Mouse (Mus musculus) embryo, embryonic 10.5 days (tissue): ENCODE measurements around the gene Fat1.
"Not testable (repeated sequence)": the region's sequence is repeated elsewhere in the genome, so short reads cannot be mapped to it uniquely, and the experiment has no call there.

Experiments used
- DNase-seq: peaks from one replicate; pipeline ENCODE4 v3.0.0-alpha.2; 2015; ENCODE audit warnings: low spot score

The Fat1 gene

DNA sequence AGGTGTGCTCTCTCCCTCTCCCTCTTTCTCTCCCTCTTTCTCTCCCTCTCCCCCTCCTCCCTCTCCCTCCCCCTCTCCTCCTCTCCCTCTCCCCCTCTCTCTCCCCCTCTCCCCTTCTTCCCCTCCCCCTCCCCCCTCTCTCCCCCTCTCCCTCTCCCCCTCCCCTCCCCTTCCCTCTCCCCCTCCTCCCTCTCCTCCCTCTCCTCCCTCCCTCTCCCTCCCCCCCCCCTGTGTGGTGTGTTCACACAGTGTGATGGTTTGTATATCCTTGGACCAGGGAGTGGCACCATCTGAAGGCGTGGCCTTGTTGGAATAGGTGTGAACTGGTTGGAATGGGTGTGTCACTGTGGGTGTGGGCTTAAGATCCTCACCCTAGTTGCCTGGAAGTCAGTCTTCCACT lies 130.1 kb downstream of the Fat1 start:
- not testable (repeated sequence) for DNase-seq

DNA sequence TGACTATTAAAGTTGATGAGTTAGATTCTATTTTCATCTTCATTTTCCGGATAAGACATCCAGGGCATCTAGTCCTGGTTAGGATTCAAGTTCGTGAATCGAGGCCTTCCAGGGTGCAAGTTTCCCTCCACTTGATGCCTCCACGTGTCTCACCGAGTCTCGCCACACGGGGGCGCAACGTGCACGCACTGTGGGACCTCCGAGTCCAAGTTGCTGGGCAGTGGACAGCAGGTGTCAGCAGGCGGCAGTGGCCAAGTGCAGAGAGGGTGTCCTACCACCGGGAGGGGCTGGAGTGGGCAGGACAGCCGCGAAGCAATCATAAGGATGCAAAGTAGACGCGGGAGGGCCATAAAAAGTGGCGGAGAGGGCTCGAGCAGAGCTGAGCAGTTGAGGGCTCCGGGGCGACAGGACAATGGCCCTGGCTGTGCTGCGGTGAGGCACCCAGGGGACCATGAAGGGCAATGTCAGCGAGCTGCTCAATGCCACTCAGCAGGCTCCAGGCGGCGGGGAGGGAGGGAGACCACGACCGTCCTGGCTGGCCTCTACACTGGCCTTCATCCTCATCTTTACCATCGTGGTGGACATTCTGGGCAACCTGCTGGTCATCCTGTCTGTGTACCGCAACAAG lies 133.6 kb downstream of the Fat1 start, which contains the start of gene Mtnr1a:
TSS of gene Mtnr1a (plus strand) at position 379 of the 628 bp plus-strand sequence.
- peak; percentile 93 for DNase-seq

DNA sequence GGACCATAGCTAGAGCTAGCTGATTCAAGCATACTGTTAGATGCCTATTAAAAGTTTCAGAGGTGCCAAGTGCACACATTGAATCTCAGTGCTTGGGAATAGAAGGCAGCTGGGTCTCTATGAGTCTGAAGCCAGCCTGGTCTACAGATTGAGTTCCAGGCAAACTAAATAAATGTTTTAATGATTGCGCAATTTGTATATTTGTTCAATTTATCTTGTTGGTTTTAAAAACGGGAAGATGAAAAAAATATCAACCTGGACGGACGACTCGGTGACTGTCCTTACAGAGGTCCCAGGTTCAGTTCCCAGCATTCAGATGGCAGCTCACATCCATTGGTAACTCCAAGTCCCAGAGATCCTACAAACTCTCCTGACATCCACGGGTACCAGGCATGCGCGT lies 135.7 kb downstream of the Fat1 start:
- no peak for DNase-seq

DNA sequence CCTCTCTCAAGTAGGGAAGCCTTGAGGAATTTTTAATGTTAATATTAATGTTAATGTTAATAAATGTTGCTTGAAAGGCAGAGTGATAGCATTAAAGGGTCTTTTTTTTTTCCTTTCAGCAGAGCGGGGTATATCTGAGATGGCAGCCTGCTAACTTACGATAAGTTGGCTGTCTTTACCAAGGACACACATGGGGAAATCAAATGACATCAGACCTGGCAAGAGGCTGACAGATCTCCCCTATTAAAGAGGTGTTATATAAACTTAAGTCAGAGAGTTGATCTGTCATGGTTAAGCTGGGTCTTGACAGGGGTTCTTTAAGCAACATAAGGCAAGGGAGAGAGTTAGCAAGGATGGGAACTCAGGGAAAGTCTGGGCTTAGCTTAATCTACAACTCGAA lies 145.6 kb downstream of the Fat1 start:
- DNase-seq: no peak

DNA sequence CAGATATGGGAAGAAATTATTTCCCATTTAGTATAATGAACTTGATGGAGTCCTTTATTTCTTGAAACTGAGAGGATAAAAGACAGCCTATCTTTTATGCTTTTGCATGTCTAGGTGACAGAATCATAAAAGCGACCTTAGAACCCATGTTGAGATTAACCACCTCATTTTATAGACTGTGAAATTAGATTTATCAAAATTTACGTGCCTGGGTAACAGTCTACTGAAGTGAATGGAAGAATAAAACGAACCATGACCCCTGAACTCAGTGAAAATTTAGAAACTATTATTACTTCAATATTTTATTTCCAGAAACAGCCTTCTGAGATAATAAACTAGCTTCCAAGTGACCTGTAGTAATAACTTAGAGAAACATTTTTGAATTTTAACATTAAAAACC lies 158.4 kb downstream of the Fat1 start:
- no peak for DNase-seq
